Mouse (Mus musculus) megakaryocyte, embryonic 14.5 days (primary cell): ENCODE measurements around the gene Stim1.

ENCODE experiments used
- FLI1 ChIP-seq: IDR thresholded peaks from 2 replicates; pipeline ENCODE4 v1.6.1; 2012; ENCODE audit warnings: low read length, inconsistent platforms, mixed read lengths
- GATA1 ChIP-seq: IDR thresholded peaks from 3 replicates; pipeline ENCODE4 v1.6.1; 2012; ENCODE audit warnings: mixed read lengths, low read length, inconsistent platforms, borderline replicate concordance

- TF ChIP-seq GATA1 (no peak), FLI1 (no peak; the same call in 1 of the 2 replicates)
These were observed at the start of gene Stim1 for GRCm38 (mm10) chr7:102267601-102268394.
